Mouse (Mus musculus) cerebellum, adult 2 months (tissue): ENCODE data around the gene Cldn34b2. TPM values are rescaled to one million over a fixed set of nuclear protein-coding genes. Genes with fewer than 3 reads are reported as not detected.
"Not testable (repeated sequence)": the region's sequence is repeated elsewhere in the genome, so short reads cannot be mapped to it uniquely, and the experiment has no call there.

Experiments used
- DNase-seq, 2 experiments: peaks; one replicate each; pipeline ENCODE4 v3.0.0; 2021
- H3K27ac ChIP-seq: fragments of 200-500 bp; 2 replicates; pipeline ENCODE4 v1.5.1; 2012; ENCODE audit warnings: low read length, control low read depth, inconsistent platforms; ENCODE audit not compliant: insufficient read depth
- H3K27me3 ChIP-seq: fragments of 200-500 bp; 2 replicates; pipeline ENCODE4 v1.6.1; 2012; ENCODE audit warnings: inconsistent platforms, mild to moderate bottlenecking, low read length, moderate library complexity; ENCODE audit not compliant: control insufficient read depth, insufficient read depth
- H3K4me1 ChIP-seq: fragments of 200-500 bp; 2 replicates; pipeline ENCODE4 v1.6.1; 2011; ENCODE audit warnings: low read length; ENCODE audit not compliant: control insufficient read depth, insufficient read depth
- H3K4me3 ChIP-seq: fragments of 200-500 bp; replicated peaks from 2 replicates; pipeline ENCODE3; 2011; ENCODE audit warnings: mild to moderate bottlenecking, low read depth, low read length, control low read depth; ENCODE audit not compliant: insufficient read depth
- CTCF ChIP-seq: fragments of 200-500 bp; IDR thresholded peaks from 2 replicates; pipeline ENCODE4 v1.5.1; 2011; ENCODE audit warnings: low read depth, mild to moderate bottlenecking, control low read depth, low read length, moderate library complexity, borderline replicate concordance; ENCODE audit not compliant: insufficient read depth
- POLR2A ChIP-seq: fragments of 200-500 bp; IDR thresholded peaks from 2 replicates; pipeline ENCODE4 v1.6.1; 2011; ENCODE audit warnings: low read length, control low read depth, borderline replicate concordance; ENCODE audit not compliant: insufficient read depth
- WGBS: fragments of 180-500 bp; shearing (Covaris S2); methylation state at CpG from one replicate; pipeline ENCODE4 v1.1.7; 2018; 5-methylcytosine and 5-hydroxymethylcytosine counted together
- polyA plus RNA-seq: library from polyadenylated mRNA; depleted of rRNA; stranded (reverse); fragments of >200 nt; gene quantifications from 2 replicates; pipeline ENCODE4 v1.2.3, GENCODE M21; 2012; rRNA removed

Cldn34b2 gene
- polyA plus RNA-seq, 1 experiment: 0.10 TPM

DNA sequence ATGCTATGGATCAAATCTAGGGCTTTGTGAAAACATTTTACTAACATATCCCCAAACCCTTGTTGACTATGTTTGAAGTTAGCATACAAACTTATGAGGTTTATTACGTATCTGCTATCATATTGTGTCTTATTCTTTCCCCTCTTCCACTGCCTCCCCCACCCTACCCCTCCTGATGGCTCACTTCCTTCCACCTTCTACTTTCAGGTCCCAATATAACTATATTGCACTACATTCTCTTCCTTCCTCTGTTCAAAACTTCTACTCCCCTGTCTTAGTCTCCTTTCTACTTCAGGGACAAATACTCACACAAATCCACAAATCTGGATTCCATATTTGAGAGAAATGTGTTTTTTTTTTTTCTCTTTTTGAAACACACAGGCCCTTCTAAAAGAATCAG is 35.3 kb upstream of the Cldn34b2 start:
- Histone ChIP-seq H3K27ac (no peak overlapping the region), H3K27me3 (no peaks in the 10 kb centered on the region), H3K4me1 (no peaks in the 10 kb centered on the region), H3K4me3 (no peak overlapping the region)
- WGBS: 79% methylated on average over 1 of the region's 1 CpGs
- TF ChIP-seq POLR2A: no peak
- TF ChIP-seq CTCF: no peak
- DNase-seq: no peak

DNA sequence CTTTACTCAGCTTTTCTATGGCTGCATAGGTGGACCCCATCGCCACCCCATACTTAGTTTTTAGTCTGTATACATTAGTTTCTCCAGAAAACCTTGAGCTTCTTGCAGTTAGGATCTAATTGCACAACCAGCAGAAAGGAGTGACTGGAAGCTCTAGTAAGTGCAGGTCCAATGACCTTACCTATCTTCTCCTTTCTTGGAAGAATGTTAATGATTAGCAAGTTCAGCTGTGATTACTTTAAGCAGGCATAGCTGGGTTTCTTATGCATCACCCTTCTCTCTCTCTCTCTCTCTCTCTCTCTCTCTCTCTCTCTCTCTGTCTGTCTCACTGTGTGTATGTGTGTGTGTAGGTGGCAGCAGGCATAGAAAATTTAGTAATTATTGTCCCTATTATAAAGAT is 23.7 kb upstream of the Cldn34b2 start:
- DNase-seq: no peak
- H3K4me3 ChIP-seq: no peak overlapping the region
- H3K4me1 ChIP-seq: no peaks in the 10 kb centered on the region
- 100% methylated on average over 1 of the region's 1 CpGs for WGBS
- H3K27me3 ChIP-seq: no peaks in the 10 kb centered on the region
- H3K27ac ChIP-seq: no peak overlapping the region
- TF ChIP-seq CTCF (no peak), POLR2A (no peak)

DNA sequence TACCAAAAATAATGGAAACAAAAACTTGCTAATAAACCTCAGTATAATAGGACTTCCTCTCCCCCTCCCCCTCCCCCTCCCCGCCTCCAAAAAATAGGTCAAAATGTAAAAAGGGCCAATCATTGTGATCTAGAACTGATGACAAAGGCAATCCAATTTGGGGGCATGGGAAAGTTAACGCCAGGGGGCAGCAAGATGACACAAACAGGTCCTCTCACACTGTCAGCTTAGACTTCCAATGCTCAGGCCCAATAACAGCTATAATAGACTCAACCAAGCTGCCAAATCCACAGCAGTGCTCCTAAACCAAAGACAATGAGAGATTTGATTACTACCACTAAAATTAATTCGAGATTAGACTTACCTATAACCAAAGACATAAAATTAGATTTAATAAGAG is 16.5 kb upstream of the Cldn34b2 start:
- TF ChIP-seq CTCF (peak; percentile 31; the same call in 1 of the 2 replicates), POLR2A (no peak)
- Histone ChIP-seq H3K27me3 (no peaks in the 10 kb centered on the region), H3K4me3 (no peak overlapping the region), H3K4me1 (no peaks in the 10 kb centered on the region), H3K27ac (no peak overlapping the region)
- DNase-seq: peak; percentile 16 to 19
- WGBS: 15% methylated on average over 3 of the region's 3 CpGs

DNA sequence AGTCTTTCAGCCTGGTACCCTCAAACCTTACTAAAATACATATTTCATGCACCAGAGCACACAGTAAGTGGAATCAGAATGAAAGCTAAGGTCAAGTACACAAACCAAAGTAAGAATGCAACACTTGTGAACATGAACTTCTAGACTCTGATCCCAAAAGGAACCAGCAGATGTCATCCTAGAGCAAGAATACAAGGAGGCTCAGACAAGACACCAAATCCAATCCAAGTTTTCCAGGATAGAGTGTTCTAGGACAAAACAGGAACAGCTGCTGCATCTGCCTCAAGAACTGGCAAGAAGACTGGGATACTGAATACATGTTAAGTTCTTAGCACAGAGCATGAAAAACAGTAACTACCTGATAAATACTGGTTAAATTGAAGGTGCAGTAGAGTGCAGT is 30.2 kb downstream of the Cldn34b2 start:
- H3K4me1 ChIP-seq: no peaks in the 10 kb centered on the region
- peak in 1 of 2 experiments; percentile 4 for DNase-seq

DNA sequence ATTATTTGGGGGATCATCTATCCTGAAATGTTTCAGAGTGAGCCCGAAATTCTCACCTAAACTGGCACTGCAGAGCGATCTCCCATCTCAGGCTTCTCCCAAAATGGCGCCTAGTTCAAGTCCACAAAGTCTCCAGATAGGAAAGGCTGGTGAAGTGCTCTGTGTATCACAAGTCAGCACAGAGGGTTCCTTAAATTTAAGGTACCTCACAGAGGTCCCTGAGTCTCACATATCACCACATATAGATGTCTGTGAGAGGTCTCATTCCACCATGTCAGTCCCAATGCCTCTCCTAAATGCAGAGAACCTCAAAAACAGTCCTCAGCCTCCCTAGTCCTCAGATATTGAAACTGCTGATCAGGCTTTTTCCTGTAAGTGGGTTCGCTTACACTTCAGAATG is 34.6 kb downstream of the Cldn34b2 start, which contains the start of gene Magea2:
TSS of gene Magea2 (minus strand) at position 101 of the 400 bp plus-strand sequence.
- not testable (repeated sequence) for H3K27me3 ChIP-seq, H3K4me1 ChIP-seq, H3K4me3 ChIP-seq, H3K27ac ChIP-seq, DNase-seq
- WGBS: 77% methylated on average over 4 of the region's 4 CpGs

More for the DNA sequence above, 30.2 kb downstream of the Cldn34b2 start:
- Histone ChIP-seq H3K4me3 (no peak overlapping the region), H3K27ac (no peak overlapping the region), H3K27me3 (no peaks in the 10 kb centered on the region)
- TF ChIP-seq POLR2A (no peak), CTCF (no peak)

DNA sequence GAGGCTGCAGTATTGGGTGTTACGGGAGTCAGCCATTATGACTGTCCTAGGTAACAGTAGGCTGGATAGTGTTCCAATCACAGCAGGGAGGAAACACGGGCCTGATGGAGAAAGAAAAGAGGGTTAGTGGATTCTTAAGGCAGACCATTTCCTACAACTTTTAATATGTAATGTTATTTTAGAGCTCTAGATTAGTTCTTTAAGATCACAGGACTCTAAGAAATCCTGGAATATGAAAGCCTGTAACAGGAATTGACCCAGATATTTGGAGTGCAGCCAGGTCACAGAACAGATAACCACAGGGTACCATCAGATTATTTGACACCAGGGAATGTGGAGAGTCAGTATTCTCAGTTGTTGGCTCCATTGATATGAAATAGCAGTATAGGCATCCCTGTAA is 38.5 kb downstream of the Cldn34b2 start, which contains the start of gene Magea1:
TSS of gene Magea1 (minus strand) at position 101 of the 400 bp plus-strand sequence.
- not testable (repeated sequence) for H3K4me1 ChIP-seq, DNase-seq, H3K27ac ChIP-seq, H3K4me3 ChIP-seq, H3K27me3 ChIP-seq
- 100% methylated on average over 1 of the region's 2 CpGs for WGBS

Other genes with a start within 250 kb of the Cldn34b2 start
- gene Cldn34b1, start 238.1 kb downstream of the Cldn34b2 start, polyA plus RNA-seq: not detected in 2 replicates
- not detected in 2 replicates for gene Magea6, start 192.4 kb downstream of the Cldn34b2 start, polyA plus RNA-seq
- gene Magea3, start 178.9 kb downstream of the Cldn34b2 start, polyA plus RNA-seq: not detected in 2 replicates
- not detected in 2 replicates for gene Magea8, start 132.6 kb downstream of the Cldn34b2 start, polyA plus RNA-seq
- gene Magea5, start 65.3 kb downstream of the Cldn34b2 start, polyA plus RNA-seq: not detected in 2 replicates
- not detected in 2 replicates for gene Magea1, start 38.6 kb downstream of the Cldn34b2 start, polyA plus RNA-seq
- gene Magea2, start 34.7 kb downstream of the Cldn34b2 start, polyA plus RNA-seq: not detected in 2 replicates
- 96.4 and 106 TPM in 2 replicates for gene Sat1, start 88.0 kb upstream of the Cldn34b2 start, polyA plus RNA-seq
- 16.1 and 16.5 TPM in 2 replicates for gene Acot9, start 134.0 kb upstream of the Cldn34b2 start, polyA plus RNA-seq
- gene Prdx4, start 212.3 kb upstream of the Cldn34b2 start, polyA plus RNA-seq: 40.7 and 41.8 TPM in 2 replicates